Mouse (Mus musculus): Measurements from ENCODE around the gene Mx1. TPM values are rescaled to one million over a fixed set of nuclear protein-coding genes. Genes with fewer than 3 reads are reported as not detected.

Gene Mx1
- polyA plus RNA-seq, 1 experiment from 2014 or later = not detected

DNA sequence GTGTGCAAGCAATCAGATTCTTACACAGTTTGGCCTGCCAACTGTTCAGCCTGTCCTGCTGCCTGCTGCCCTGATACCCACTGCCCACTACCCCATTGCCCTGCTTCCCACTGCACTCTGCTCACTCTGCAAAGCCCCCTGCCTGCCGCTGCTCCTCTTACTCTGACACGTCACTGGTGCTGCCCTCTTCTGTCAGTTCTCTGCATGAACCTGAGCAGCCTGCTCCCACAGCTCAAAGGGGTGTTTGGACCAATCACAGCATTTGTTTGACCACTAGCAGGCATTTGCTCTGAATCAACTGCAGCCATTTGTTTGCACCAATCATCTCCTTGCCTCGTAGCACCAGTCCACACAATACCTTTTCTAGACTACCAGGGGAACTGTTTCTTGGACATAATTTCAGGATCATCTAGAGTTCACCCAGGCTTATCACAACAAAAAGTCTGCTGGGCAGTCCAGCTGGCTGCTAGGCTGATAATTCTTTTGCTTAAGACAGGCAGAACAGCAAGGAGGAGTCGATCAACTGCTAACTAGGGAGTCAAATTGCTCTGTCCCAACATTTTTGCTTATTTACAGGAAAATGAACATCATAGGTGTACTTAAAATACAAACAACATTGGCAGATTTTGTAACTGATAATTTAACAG is 44.7 kb downstream of the Mx1 start:
- no peak overlapping the region for H3K4me3 ChIP-seq (ENCODE audit: low read depth, low read length)
- H3K36me3 ChIP-seq (ENCODE audit: control insufficient read depth, insufficient read depth, low read length) = no peaks in the 10 kb centered on the region
- 18% methylated on average over 4 of the region's 4 CpGs for WGBS
- no peak overlapping the region for H3K9ac ChIP-seq (ENCODE audit: low read length)
- DNase-seq (ENCODE audit: low spot score) (peak; percentile 81), ATAC-seq (replicated peaks; ENCODE audit: low FRiP score) (peak; percentile 85)
- no peak overlapping the region for H3K4me2 ChIP-seq (ENCODE audit: low read depth, low read length, severe bottlenecking)
- peaks cover 2% of the 10 kb centered on the region; the same call in 1 of the 2 replicates for H3K4me1 ChIP-seq (replicated peaks; ENCODE audit: control insufficient read depth, insufficient read depth, low read length)
- no peak overlapping the region for H3K27ac ChIP-seq (ENCODE audit: low read depth, low read length)
- H3K9me3 ChIP-seq (ENCODE audit: control insufficient read depth, low read length) = no peaks in the 10 kb centered on the region
- no peaks in the 10 kb centered on the region for H3K27me3 ChIP-seq (ENCODE audit: control insufficient read depth, insufficient read depth, low read length)

GRCm38 (mm10) chr16:97405476-97406012 is 57.2 kb downstream of the Mx1 start:
- H3K27ac ChIP-seq (ENCODE audit: low read depth, low read length) = no peak overlapping the region
- no peak overlapping the region for H3K4me2 ChIP-seq (ENCODE audit: low read depth, low read length, severe bottlenecking)
- no peaks in the 10 kb centered on the region for H3K9me3 ChIP-seq (ENCODE audit: control insufficient read depth, low read length)
- H3K36me3 ChIP-seq (ENCODE audit: control insufficient read depth, insufficient read depth, low read length) = no peaks in the 10 kb centered on the region
- ATAC-seq (replicated peaks; ENCODE audit: low FRiP score) (no peak), DNase-seq (ENCODE audit: low spot score) (no peak)
- no peak overlapping the region for H3K9ac ChIP-seq (ENCODE audit: low read length)
- WGBS = 93% methylated on average over 5 of the region's 5 CpGs
- H3K4me1 ChIP-seq (replicated peaks; ENCODE audit: control insufficient read depth, insufficient read depth, low read length) = 0 out of 2 replicates have a peak, but pooled peaks cover 3% of the 10 kb centered on the region
- H3K4me3 ChIP-seq (ENCODE audit: low read depth, low read length) = no peak overlapping the region
- no peaks in the 10 kb centered on the region for H3K27me3 ChIP-seq (ENCODE audit: control insufficient read depth, insufficient read depth, low read length)

DNA sequence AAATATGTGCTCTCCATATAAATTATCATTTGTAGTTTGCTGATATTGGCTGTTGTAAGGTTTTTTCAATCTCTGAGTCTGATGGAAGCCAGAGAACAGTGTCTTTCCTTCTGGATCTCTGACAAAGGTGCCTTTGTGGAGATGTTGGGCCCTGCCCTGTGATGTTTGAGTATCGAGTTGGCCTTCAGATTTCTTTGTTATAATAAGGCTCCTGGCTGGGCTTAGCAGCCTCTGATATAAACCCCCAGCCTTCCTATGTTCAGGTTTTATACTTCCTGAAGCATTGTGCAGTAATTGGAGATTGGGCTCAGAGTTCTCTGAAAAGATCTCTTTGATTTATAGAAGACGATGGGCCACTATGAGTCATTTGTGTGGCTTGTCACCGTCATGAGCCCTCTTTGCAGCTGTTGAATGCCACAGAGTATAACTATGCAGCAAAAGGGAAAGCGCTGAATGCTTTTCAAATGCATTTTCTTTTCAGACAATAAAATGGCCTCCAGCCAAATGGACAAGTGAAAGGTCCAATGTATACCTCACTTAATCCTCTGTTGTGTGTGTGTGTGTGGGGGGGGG is 60.4 kb downstream of the Mx1 start:
- DNase-seq (ENCODE audit: low spot score) = no peak
- Histone ChIP-seq H3K27ac (ENCODE audit: low read depth, low read length) (no peak overlapping the region), H3K27me3 (ENCODE audit: control insufficient read depth, insufficient read depth, low read length) (no peaks in the 10 kb centered on the region), H3K4me3 (ENCODE audit: low read depth, low read length) (no peak overlapping the region), H3K9me3 (ENCODE audit: control insufficient read depth, low read length) (no peaks in the 10 kb centered on the region), H3K4me1 (replicated peaks; ENCODE audit: control insufficient read depth, insufficient read depth, low read length) (0 out of 2 replicates have a peak, but pooled peaks cover 3% of the 10 kb centered on the region), H3K9ac (ENCODE audit: low read length) (no peak overlapping the region), H3K36me3 (ENCODE audit: control insufficient read depth, insufficient read depth, low read length) (no peaks in the 10 kb centered on the region), H3K4me2 (ENCODE audit: low read depth, low read length, severe bottlenecking) (no peak overlapping the region)
- 38% methylated on average over 4 of the region's 4 CpGs for WGBS
- ATAC-seq (replicated peaks; ENCODE audit: low FRiP score) = peak; percentile 71

DNA sequence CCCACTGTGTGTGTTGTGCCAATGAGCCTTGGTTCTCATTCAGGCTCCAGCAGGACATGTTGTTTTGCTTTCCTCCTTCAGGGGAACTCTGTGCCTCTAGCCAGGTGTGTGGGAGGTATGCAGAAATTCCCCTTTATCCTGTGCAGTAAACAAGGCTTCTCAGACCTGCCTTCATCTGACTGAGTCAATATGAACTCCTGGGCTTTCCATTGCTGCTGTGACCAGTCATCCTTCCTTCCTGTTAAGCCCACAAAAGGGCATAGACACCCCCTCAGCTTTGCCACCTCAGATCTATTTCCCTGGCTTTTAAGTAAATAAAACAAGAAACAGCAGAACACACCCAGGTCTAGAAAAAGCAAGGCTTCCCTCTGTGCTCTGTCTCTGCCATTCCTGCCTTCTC is 61.0 kb downstream of the Mx1 start:
- H3K4me3 ChIP-seq (ENCODE audit: low read depth, low read length) = no peak overlapping the region
- H3K27ac ChIP-seq (ENCODE audit: low read depth, low read length) = no peak overlapping the region
- H3K4me1 ChIP-seq (replicated peaks; ENCODE audit: control insufficient read depth, insufficient read depth, low read length) = 0 out of 2 replicates have a peak, but pooled peaks cover 3% of the 10 kb centered on the region

GRCm38 (mm10) chr16:97399991-97400390 is 62.7 kb downstream of the Mx1 start:
- Histone ChIP-seq H3K27ac (ENCODE audit: low read depth, low read length) (no peak overlapping the region), H3K36me3 (ENCODE audit: control insufficient read depth, insufficient read depth, low read length) (no peaks in the 10 kb centered on the region), H3K9ac (ENCODE audit: low read length) (no peak overlapping the region), H3K4me3 (ENCODE audit: low read depth, low read length) (no peak overlapping the region), H3K4me2 (ENCODE audit: low read depth, low read length, severe bottlenecking) (no peak overlapping the region), H3K27me3 (ENCODE audit: control insufficient read depth, insufficient read depth, low read length) (no peaks in the 10 kb centered on the region), H3K4me1 (replicated peaks; ENCODE audit: control insufficient read depth, insufficient read depth, low read length) (0 out of 2 replicates have a peak, but pooled peaks cover 3% of the 10 kb centered on the region), H3K9me3 (ENCODE audit: control insufficient read depth, low read length) (no peaks in the 10 kb centered on the region)
- 88% methylated on average over 4 of the region's 4 CpGs for WGBS
- DNase-seq (ENCODE audit: low spot score) (no peak), ATAC-seq (replicated peaks; ENCODE audit: low FRiP score) (no peak)

More for the DNA sequence above, 61.0 kb downstream of the Mx1 start:
- Histone ChIP-seq H3K4me2 (ENCODE audit: low read depth, low read length, severe bottlenecking) (no peak overlapping the region), H3K27me3 (ENCODE audit: control insufficient read depth, insufficient read depth, low read length) (no peaks in the 10 kb centered on the region), H3K36me3 (ENCODE audit: control insufficient read depth, insufficient read depth, low read length) (no peaks in the 10 kb centered on the region), H3K9ac (ENCODE audit: low read length) (no peak overlapping the region), H3K9me3 (ENCODE audit: control insufficient read depth, low read length) (no peaks in the 10 kb centered on the region)
- DNase-seq (ENCODE audit: low spot score) (no peak), ATAC-seq (replicated peaks; ENCODE audit: low FRiP score) (no peak)

- no peak overlapping the region for H3K4me3 ChIP-seq (ENCODE audit: low read depth, low read length)
- no peak overlapping the region for H3K27ac ChIP-seq (ENCODE audit: low read depth, low read length)
- no peaks in the 10 kb centered on the region for H3K36me3 ChIP-seq (ENCODE audit: control insufficient read depth, insufficient read depth, low read length)
- no peak for DNase-seq (ENCODE audit: low spot score)
- H3K27me3 ChIP-seq (ENCODE audit: control insufficient read depth, insufficient read depth, low read length) = no peaks in the 10 kb centered on the region
- no peak for ATAC-seq (replicated peaks; ENCODE audit: low FRiP score)
- H3K9ac ChIP-seq (ENCODE audit: low read length) = no peak overlapping the region
- WGBS = 89% methylated on average over 2 of the region's 2 CpGs
- 0 out of 2 replicates have a peak, but pooled peaks cover 3% of the 10 kb centered on the region for H3K4me1 ChIP-seq (replicated peaks; ENCODE audit: control insufficient read depth, insufficient read depth, low read length)
- H3K9me3 ChIP-seq (ENCODE audit: control insufficient read depth, low read length) = no peaks in the 10 kb centered on the region
- H3K4me2 ChIP-seq (ENCODE audit: low read depth, low read length, severe bottlenecking) = no peak overlapping the region
These were observed 64.7 kb downstream of the Mx1 start for GRCm38 (mm10) chr16:97397945-97398531.

Other genes with a start within 250 kb of the Mx1 start
- gene Bace2, start 106.2 kb downstream of the Mx1 start, polyA plus RNA-seq (2014; fragmentation: Nextera tagmentation; extraction: Ambion mirVana) = 1.6 and 2.0 TPM in 2 replicates
- gene Fam3b, start 51.9 kb upstream of the Mx1 start, polyA plus RNA-seq (2014; fragmentation: Nextera tagmentation; extraction: Ambion mirVana) = not detected in 2 replicates
- 0.05 and 0.49 TPM in 2 replicates for gene Tmprss2, start 148.3 kb upstream of the Mx1 start, polyA plus RNA-seq (2014; fragmentation: Nextera tagmentation; extraction: Ambion mirVana)